Mouse (Mus musculus) thymus, adult 2 months (tissue): Measurements from ENCODE around the gene Dlx1. TPM values are rescaled to one million over a fixed set of nuclear protein-coding genes. Genes with fewer than 3 reads are reported as not detected.

ENCODE experiments used
- DNase-seq: peaks from one replicate; pipeline ENCODE4 v3.0.0; 2021
- H3K27ac ChIP-seq: fragments of 200-500 bp; 2 replicates; pipeline ENCODE4 v1.5.1; 2012; ENCODE audit warnings: low read length, control low read depth; ENCODE audit not compliant: control insufficient read depth, insufficient read depth
- H3K27me3 ChIP-seq: fragments of 200-500 bp; 2 replicates; pipeline ENCODE4 v1.6.1; 2012; ENCODE audit warnings: mild to moderate bottlenecking, low read length, moderate library complexity, mixed read lengths; ENCODE audit not compliant: control insufficient read depth, insufficient read depth
- H3K36me3 ChIP-seq: fragments of 200-500 bp; 2 replicates; pipeline ENCODE4 v1.6.1; 2012; ENCODE audit warnings: mild to moderate bottlenecking, low read length, moderate library complexity; ENCODE audit not compliant: control insufficient read depth, insufficient read depth
- H3K4me1 ChIP-seq: fragments of 200-500 bp; replicated peaks from 2 replicates; pipeline ENCODE4 v1.6.1; 2012; ENCODE audit warnings: low read length; ENCODE audit not compliant: control insufficient read depth, insufficient read depth
- H3K4me3 ChIP-seq: fragments of 200-500 bp; 2 replicates; pipeline ENCODE4 v1.5.1; 2012; ENCODE audit warnings: mild to moderate bottlenecking, low read length, control low read depth, moderate library complexity; ENCODE audit not compliant: control insufficient read depth, insufficient read depth
- CTCF ChIP-seq: fragments of 200-500 bp; IDR thresholded peaks from 2 replicates; pipeline ENCODE4 v1.5.1; 2012; ENCODE audit warnings: mild to moderate bottlenecking, control low read depth, low read length, moderate library complexity, borderline replicate concordance; ENCODE audit not compliant: control insufficient read depth, poor library complexity, insufficient read depth; ENCODE audit errors: extremely low read depth
- POLR2A ChIP-seq: fragments of 200-500 bp; IDR thresholded peaks from 2 replicates; pipeline ENCODE4 v1.6.1; 2012; ENCODE audit warnings: mild to moderate bottlenecking, low read length, control low read depth, moderate library complexity; ENCODE audit not compliant: control insufficient read depth, poor library complexity, insufficient read depth; ENCODE audit errors: extremely low read depth
- WGBS: fragments of 180-500 bp; shearing (Covaris S2); methylation state at CpG from one replicate; pipeline ENCODE4 v1.1.7; 2018; 5-methylcytosine and 5-hydroxymethylcytosine counted together
- polyA plus RNA-seq: library from polyadenylated mRNA; depleted of rRNA; stranded (reverse); fragments of >200 nt; gene quantifications from 2 replicates; pipeline ENCODE4 v1.2.3, GENCODE M21; 2012

Gene Dlx1
- polyA plus RNA-seq, 1 experiment, result 0.78 TPM

DNA sequence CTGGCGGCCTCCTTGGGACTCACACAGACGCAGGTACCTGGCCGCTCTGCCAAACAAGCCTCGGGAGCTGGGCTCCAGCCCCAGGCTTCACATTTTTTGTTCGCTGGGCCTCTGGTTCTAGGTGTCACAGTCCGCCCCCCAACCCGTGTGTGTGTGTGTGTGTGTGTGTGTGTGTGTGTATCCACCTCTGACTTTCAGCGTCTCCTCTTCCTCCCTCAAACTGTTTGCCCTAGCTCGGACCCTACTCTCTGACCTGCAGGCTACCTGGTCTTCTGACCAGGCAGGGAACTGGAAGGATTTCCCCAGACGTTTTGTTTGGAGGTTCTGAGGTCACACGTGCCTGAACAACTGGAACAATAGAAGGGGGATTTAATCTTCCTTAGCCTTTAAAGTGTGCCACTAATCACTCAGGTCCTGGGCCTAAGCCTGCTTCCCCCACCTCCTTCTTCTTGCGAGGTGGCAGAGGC, 3.2 kb downstream of the Dlx1 start:
- no peak overlapping the region for H3K27ac ChIP-seq
- WGBS, result 12% methylated on average over 12 of the region's 12 CpGs
- no peak for TF ChIP-seq POLR2A
- TF ChIP-seq CTCF, result no peak
- H3K4me3 ChIP-seq, result no peak overlapping the region
- H3K36me3 ChIP-seq, result no peaks in the 10 kb centered on the region
- peak; percentile 1 for DNase-seq
- peaks cover 33% of the 10 kb centered on the region for H3K4me1 ChIP-seq
- peaks cover 59% of the 10 kb centered on the region for H3K27me3 ChIP-seq

DNA sequence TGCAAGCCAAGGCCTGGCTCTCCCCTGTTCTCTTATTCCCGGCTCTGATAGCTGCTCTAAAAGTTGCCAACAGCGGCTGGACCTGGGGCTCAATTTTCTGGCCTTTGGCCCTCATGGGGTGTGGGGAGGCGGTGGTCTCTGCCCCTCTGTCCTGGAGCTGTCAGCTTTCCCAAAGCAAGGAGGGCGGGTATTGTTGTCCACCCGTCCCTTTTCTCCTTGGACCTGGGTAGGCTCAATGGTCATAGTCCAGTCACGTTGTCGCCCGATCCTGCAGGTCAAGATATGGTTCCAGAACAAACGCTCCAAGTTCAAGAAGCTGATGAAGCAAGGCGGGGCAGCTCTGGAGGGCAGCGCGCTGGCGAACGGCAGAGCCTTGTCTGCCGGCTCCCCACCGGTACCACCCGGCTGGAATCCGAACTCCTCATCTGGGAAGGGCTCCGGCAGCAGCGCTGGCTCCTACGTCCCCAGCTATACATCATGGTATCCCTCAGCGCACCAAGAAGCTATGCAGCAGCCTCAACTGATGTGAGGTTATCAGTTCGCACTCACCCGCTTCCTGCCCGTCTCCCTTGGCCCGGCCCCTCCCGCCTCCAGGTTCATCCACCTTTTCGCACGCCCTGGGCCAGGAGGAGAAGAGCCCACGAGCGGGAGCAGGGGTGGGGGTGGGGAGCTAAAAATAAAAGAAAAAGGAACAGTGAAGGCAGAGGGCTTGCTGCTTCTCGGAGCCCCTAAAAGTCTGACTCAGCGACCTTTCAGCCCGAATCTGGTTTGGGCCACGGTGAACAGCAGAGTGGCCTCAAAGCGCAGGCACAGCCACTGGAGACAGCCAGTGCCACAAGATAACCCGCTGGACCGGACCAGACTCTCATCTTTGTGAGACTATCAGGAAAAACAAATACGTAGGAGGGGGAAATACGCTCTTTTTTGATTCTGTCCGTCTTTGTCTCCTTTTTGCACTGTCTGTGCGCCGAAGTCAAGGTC, 4.4 kb downstream of the Dlx1 start:
- DNase-seq, result no peak
- no peak for TF ChIP-seq POLR2A
- no peak for TF ChIP-seq CTCF
- Histone ChIP-seq H3K27me3 (peaks cover 62% of the 10 kb centered on the region), H3K36me3 (no peaks in the 10 kb centered on the region), H3K4me3 (no peak overlapping the region), H3K27ac (no peak overlapping the region), H3K4me1 (peaks cover 25% of the 10 kb centered on the region)
- 6% methylated on average over 43 of the region's 43 CpGs for WGBS

DNA sequence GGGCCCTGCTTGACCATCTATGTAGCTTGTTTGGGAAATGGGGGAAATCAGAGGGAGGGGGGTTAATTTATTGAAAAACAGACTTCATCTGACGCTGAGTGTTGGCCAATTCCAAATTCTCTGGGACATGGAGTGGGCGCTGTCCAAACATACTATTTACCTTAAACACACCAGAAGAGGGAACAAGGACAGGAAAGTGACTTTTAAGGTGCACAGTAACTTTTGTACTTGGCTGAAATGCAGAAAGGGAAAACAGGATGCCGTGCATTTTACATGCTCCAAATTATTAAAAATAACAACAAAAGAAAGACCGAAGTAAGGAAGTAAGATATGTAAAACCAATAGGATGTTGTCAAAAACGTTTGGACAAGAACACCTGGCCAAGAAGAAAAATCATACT, 5.2 kb downstream of the Dlx1 start:
- peaks cover 57% of the 10 kb centered on the region for H3K27me3 ChIP-seq
- H3K36me3 ChIP-seq, result no peaks in the 10 kb centered on the region
- no peak overlapping the region for H3K27ac ChIP-seq
- no peak overlapping the region for H3K4me3 ChIP-seq
- no peak for DNase-seq
- no peak for TF ChIP-seq POLR2A
- TF ChIP-seq CTCF, result no peak
- WGBS, result 14% methylated on average over 5 of the region's 5 CpGs
- peaks cover 23% of the 10 kb centered on the region for H3K4me1 ChIP-seq

DNA sequence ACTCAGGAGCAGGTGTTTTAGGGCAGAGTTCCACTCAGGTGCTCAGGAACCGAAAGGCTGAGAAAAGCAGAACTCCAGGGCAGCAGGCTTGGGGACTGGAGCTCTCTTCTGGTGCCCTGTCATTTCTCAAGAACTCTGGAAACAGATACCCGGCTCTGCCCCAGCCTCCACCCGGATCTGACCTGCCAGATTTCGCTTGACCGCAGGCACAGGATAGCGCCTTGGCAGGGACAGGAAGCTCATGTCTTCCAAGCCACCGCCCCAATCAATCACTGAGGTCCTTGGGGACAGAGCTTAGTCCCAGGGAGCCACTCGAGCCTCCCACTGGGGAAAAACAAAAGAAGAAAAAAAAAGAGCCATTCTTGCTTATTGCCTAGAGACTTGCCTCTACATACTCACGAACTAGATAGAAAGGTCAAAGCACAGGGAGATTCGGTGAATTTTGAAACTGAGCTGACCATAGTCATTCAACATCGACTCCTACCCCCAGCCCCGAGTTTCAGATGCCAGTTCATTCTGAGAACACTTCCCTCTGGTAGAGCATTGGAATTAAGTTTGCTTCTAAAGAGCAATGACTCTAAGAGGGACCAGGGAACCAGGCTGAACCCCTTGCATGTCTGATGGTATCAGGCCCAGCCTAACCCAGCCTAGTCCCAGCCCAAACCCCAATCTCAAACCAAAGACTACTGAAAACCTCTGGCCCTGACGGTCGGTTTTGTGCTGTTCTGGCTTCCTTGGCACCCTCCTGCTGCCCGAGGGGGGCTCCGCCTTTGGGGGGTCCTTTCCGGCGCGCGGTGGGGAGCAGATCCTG, 6.5 kb downstream of the Dlx1 start:
- H3K27me3 ChIP-seq, result peaks cover 57% of the 10 kb centered on the region
- no peak for DNase-seq
- peaks cover 13% of the 10 kb centered on the region for H3K4me1 ChIP-seq
- H3K4me3 ChIP-seq, result no peak overlapping the region
- H3K27ac ChIP-seq, result no peak overlapping the region
- 3% methylated on average over 20 of the region's 20 CpGs for WGBS
- TF ChIP-seq POLR2A, result no peak
- TF ChIP-seq CTCF, result no peak
- no peaks in the 10 kb centered on the region for H3K36me3 ChIP-seq

DNA sequence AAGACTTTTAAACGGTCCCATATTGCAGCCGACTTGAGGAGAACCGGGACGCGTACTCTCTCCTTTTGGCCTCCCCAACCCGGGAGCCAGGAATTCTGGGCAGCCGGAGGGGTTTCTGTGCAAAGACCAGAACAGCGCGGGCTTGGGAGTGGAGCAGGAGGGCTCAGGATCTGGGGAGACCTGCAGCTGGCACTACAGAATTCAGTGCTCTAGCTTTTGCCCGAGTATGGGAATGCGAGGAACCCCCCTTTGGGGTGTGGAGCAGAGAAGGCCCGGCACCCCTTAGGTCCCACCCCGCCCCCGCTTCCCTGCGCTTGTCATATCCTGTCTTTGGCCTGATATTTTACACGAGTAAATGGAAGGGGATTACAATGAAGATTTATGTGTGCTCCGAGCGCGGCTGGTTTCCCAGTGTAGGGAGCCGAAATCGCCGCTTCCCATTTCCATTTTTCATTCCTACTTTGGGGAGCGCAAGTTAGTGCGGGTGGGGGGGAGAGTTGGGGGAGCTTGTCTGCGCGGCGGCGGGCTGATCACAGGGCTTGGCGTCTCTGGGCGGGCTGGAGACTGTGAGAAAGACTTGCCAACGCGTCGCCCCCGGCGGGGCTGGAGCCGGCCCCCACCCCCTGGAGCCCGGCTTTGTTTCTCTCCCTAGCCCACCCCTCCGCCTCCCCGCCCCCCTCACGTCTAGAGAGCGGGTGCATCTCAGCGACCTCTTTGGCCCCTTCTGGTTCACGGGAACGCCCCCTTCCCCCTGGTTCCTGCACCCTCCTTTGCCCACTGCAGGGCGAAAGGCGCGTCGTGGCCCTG, 12.9 kb downstream of the Dlx1 start:
- 4% methylated on average over 48 of the region's 48 CpGs for WGBS
- Histone ChIP-seq H3K27ac (no peak overlapping the region), H3K4me1 (peaks cover 7% of the 10 kb centered on the region), H3K36me3 (no peaks in the 10 kb centered on the region), H3K27me3 (peaks cover 59% of the 10 kb centered on the region), H3K4me3 (no peak overlapping the region; the same call in 1 of the 2 replicates)
- peak; percentile 5 for DNase-seq
- TF ChIP-seq POLR2A (no peak), CTCF (no peak)
